Mouse (Mus musculus) lung, embryonic 15.5 days (tissue): ENCODE measurements around the gene Uchl3. TPM values are rescaled to one million over a fixed set of nuclear protein-coding genes. Genes with fewer than 3 reads are reported as not detected.

Source experiments
- ATAC-seq: fragments of 200-750 bp; cut with Nextera tagmentation; 2 replicates; pipeline ENCODE4 v1.8.0; 2017; ENCODE audit warnings: moderate number of reproducible peaks, borderline replicate concordance; ENCODE audit not compliant: low FRiP score, low TSS enrichment; ENCODE audit errors: extremely low read depth
- H3K27ac ChIP-seq: fragments of 300-500 bp; sonication (generic); 2 replicates; pipeline ENCODE4 v1.5.1; 2015; ENCODE audit warnings: moderate library complexity, mild to moderate bottlenecking, inconsistent platforms
- H3K27me3 ChIP-seq: fragments of 300-500 bp; sonication (generic); 2 replicates; pipeline ENCODE4 v1.6.1; 2015; ENCODE audit warnings: inconsistent platforms
- H3K36me3 ChIP-seq: fragments of 300-500 bp; sonication (generic); 2 replicates; pipeline ENCODE4 v1.6.1; 2015; ENCODE audit warnings: inconsistent platforms
- H3K4me1 ChIP-seq: fragments of 300-500 bp; sonication (generic); 2 replicates; pipeline ENCODE4 v1.6.1; 2015; ENCODE audit warnings: inconsistent platforms
- H3K4me2 ChIP-seq: fragments of 300-500 bp; sonication (generic); 2 replicates; pipeline ENCODE4 v1.6.1; 2015; ENCODE audit warnings: inconsistent platforms, mild to moderate bottlenecking, moderate library complexity
- H3K4me3 ChIP-seq: fragments of 300-500 bp; sonication (generic); 2 replicates; pipeline ENCODE4 v1.5.1; 2015; ENCODE audit warnings: mild to moderate bottlenecking, inconsistent platforms
- H3K9ac ChIP-seq: fragments of 300-500 bp; sonication (generic); 2 replicates; pipeline ENCODE4 v1.6.1; 2015; ENCODE audit warnings: inconsistent platforms
- H3K9me3 ChIP-seq: fragments of 300-500 bp; sonication (generic); 2 replicates; pipeline ENCODE4 v1.6.1; 2016; ENCODE audit warnings: inconsistent platforms
- WGBS: fragments of 180-500 bp; shearing (Covaris S2); methylation state at CpG from one replicate; pipeline ENCODE4 v1.1.7; 2015; 5-methylcytosine and 5-hydroxymethylcytosine counted together
- polyA plus RNA-seq: library from polyadenylated mRNA; unstranded; fragments of >200 nt; fragmentation: Nextera tagmentation; extraction: Ambion mirVana; gene quantifications from 2 replicates; pipeline ENCODE4 v1.2.1, GENCODE M21; 2015

Gene Uchl3
- polyA plus RNA-seq, 1 experiment from 2014 or later, result 119 TPM

DNA sequence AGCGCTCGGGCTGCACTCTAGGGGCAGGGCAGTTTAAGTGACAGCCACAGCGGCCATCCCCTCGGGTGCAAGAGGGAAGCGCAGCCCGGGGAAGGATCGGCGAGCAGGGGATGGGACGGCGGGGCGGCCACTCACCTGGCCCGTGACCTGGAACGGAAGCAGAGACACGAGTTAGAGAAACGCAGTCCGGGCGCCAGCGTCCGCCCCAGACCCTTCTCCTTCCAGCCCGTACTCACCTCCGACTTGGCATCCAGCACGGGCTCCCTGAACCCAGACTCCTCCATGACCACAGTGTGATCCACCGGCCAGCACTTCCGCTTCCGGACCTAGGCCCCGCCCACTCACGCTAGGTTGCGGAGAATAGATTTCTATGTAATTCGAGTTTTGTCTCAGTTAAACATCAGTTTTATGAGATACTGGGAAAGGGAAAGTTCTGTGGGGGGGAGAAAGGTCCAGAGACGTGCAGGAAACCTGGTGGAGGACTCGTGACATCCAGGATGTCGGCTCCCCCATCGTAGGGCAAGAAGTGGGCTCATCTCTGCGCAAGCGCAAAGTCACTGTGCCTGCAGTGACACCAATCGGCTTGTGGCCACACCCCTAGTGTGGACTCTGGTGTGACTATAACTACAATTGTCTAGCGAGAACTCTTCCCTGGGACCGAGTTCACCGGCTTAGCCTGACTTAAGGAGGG is 13.5 kb upstream of the Uchl3 start, which contains the start of gene Commd6:
Gene Commd6, minus strand, starts transcription at position 534 of the 691 bp plus-strand sequence.
- peak within 1 kb of the TSS; percentile 95 for H3K4me3 ChIP-seq
- no peaks in the 10 kb centered on the region for H3K27me3 ChIP-seq
- ATAC-seq, result peak; percentile 99
- H3K36me3 ChIP-seq, result no peaks in the 10 kb centered on the region
- peak within 1 kb of the TSS; percentile 79 for H3K9ac ChIP-seq
- H3K27ac ChIP-seq, result peak within 1 kb of the TSS; percentile 83
- H3K4me1 ChIP-seq, result peaks cover 6% of the 10 kb centered on the region
- WGBS, result under 1% methylated on average over 35 of the region's 39 CpGs
- no peaks in the 10 kb centered on the region for H3K9me3 ChIP-seq
- peak within 1 kb of the TSS; percentile 63 for H3K4me2 ChIP-seq

- no peak for ATAC-seq
- no peak overlapping the region for H3K4me3 ChIP-seq
- 74% methylated on average over 1 of the region's 1 CpGs for WGBS
- H3K4me2 ChIP-seq, result no peak overlapping the region
- no peaks in the 10 kb centered on the region for H3K36me3 ChIP-seq
- H3K9ac ChIP-seq, result no peak overlapping the region
- no peaks in the 10 kb centered on the region for H3K9me3 ChIP-seq
- H3K27me3 ChIP-seq, result no peaks in the 10 kb centered on the region
- H3K27ac ChIP-seq, result no peak overlapping the region
- H3K4me1 ChIP-seq, result no peaks in the 10 kb centered on the region
These were observed 8.8 kb upstream of the Uchl3 start for GRCm38 (mm10) chr14:101644948-101645347.

- Histone ChIP-seq H3K4me1 (peaks cover 4% of the 10 kb centered on the region), H3K27me3 (no peaks in the 10 kb centered on the region), H3K36me3 (no peaks in the 10 kb centered on the region), H3K9ac (no peak overlapping the region), H3K4me2 (no peak overlapping the region), H3K9me3 (no peaks in the 10 kb centered on the region), H3K27ac (no peak overlapping the region), H3K4me3 (no peak overlapping the region)
- no peak for ATAC-seq
- 78% methylated on average over 4 of the region's 4 CpGs for WGBS
These were observed 3.2 kb upstream of the Uchl3 start for GRCm38 (mm10) chr14:101650551-101650950.

DNA sequence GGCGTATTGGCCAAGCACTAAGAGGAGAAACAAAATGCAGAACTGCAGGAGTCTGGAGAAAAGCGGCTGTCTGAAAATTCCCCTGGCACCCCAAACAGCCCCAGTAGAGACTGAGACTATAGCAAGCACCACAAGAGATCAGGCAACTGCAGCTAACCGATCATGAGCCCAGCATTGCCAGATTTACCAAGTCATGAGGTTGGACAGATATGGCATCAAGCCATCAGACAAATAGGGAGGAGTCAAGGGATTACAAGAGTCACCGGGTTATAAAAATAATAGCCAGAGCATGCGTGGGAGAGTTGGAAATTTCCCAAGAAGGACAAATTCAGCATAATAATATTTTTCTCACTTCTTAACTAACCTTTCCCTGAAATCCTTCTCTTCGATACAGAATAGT is 1.2 kb upstream of the Uchl3 start:
- no peaks in the 10 kb centered on the region for H3K27me3 ChIP-seq
- no peak overlapping the region for H3K9ac ChIP-seq
- H3K4me2 ChIP-seq, result no peak overlapping the region
- WGBS, result 86% methylated on average over 6 of the region's 6 CpGs
- no peak overlapping the region for H3K4me3 ChIP-seq
- no peak for ATAC-seq
- H3K27ac ChIP-seq, result no peak overlapping the region
- H3K4me1 ChIP-seq, result peaks cover 4% of the 10 kb centered on the region
- H3K36me3 ChIP-seq, result no peaks in the 10 kb centered on the region
- no peaks in the 10 kb centered on the region for H3K9me3 ChIP-seq

DNA sequence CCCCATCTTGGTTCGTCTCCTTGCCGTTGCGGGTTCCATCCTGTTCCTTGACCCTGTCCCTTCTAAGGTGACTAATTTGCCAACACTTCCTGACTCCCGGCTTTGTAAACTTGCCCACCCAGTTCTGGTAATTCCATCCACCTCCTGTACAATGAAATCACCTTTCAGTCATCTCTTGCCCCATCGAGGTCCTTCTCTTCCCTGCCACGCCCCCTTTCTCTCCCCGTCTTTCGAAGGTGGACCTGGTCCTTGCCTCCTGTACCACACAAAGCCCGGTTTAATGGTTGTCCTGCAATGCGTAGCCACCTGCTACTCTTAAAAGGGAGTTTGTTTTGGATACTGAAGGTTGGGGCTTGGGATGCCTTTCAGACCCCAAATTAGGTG is 751 bp downstream of the Uchl3 start:
- 0 out of 2 replicates have a peak, but pooled peaks have one; percentile 8 for ATAC-seq
- Histone ChIP-seq H3K4me1 (peaks cover 4% of the 10 kb centered on the region), H3K9me3 (no peaks in the 10 kb centered on the region), H3K4me2 (peak overlapping the region; percentile 92), H3K9ac (peak overlapping the region; percentile 75), H3K4me3 (peak overlapping the region; percentile 99), H3K27ac (no peak overlapping the region), H3K27me3 (no peaks in the 10 kb centered on the region), H3K36me3 (no peaks in the 10 kb centered on the region)
- under 1% methylated on average over 10 of the region's 10 CpGs for WGBS

GRCm38 (mm10) chr14:101656307-101656706 is 2.5 kb downstream of the Uchl3 start:
- Histone ChIP-seq H3K27ac (no peak overlapping the region), H3K4me2 (no peak overlapping the region), H3K4me3 (no peak overlapping the region), H3K9ac (no peak overlapping the region), H3K36me3 (no peaks in the 10 kb centered on the region), H3K4me1 (peaks cover 4% of the 10 kb centered on the region), H3K27me3 (no peaks in the 10 kb centered on the region), H3K9me3 (no peaks in the 10 kb centered on the region)
- 80% methylated on average over 10 of the region's 10 CpGs for WGBS
- no peak for ATAC-seq

- H3K4me2 ChIP-seq, result no peak overlapping the region
- H3K4me3 ChIP-seq, result no peak overlapping the region
- H3K4me1 ChIP-seq, result no peaks in the 10 kb centered on the region
- no peak for ATAC-seq
- no peaks in the 10 kb centered on the region for H3K9me3 ChIP-seq
- WGBS, result 58% methylated on average over 3 of the region's 3 CpGs
- H3K9ac ChIP-seq, result no peak overlapping the region
- no peaks in the 10 kb centered on the region for H3K27me3 ChIP-seq
- H3K27ac ChIP-seq, result no peak overlapping the region
- 0 out of 2 replicates have a peak, but pooled peaks cover 3% of the 10 kb centered on the region for H3K36me3 ChIP-seq
These were observed 8.1 kb downstream of the Uchl3 start for GRCm38 (mm10) chr14:101661654-101662412.

DNA sequence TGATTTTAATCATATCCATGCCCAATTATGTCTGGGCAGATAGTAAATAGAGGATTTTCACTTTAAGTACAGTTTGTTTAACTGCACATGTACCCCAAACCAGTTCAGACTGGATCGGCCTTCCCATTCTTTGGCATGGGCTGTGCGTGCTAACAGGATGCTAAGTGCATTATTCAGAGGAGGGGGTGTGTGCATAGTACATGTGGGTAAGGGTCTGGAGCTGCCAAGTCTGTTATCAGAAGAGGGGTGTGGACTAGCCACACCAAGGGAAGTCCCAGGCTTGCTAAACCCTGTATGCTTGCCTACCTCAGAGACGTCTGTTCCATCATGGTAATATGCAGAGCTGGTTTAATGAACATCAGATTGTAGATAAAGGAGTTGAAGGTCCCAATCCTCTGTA is 10.5 kb downstream of the Uchl3 start:
- no peak overlapping the region for H3K4me3 ChIP-seq

GRCm38 (mm10) chr14:101666056-101666455 is 12.3 kb downstream of the Uchl3 start:
- no peak overlapping the region for H3K4me3 ChIP-seq
- no peak for ATAC-seq

More for the DNA sequence above, 10.5 kb downstream of the Uchl3 start:
- H3K27me3 ChIP-seq, result no peaks in the 10 kb centered on the region
- H3K4me2 ChIP-seq, result no peak overlapping the region
- H3K36me3 ChIP-seq, result 0 out of 2 replicates have a peak, but pooled peaks cover 8% of the 10 kb centered on the region
- no peaks in the 10 kb centered on the region for H3K4me1 ChIP-seq
- no peaks in the 10 kb centered on the region for H3K9me3 ChIP-seq
- 73% methylated on average over 3 of the region's 3 CpGs for WGBS
- no peak overlapping the region for H3K9ac ChIP-seq
- ATAC-seq, result no peak
- H3K27ac ChIP-seq, result no peak overlapping the region

GRCm38 (mm10) chr14:101666536-101666935 is 12.8 kb downstream of the Uchl3 start:
- Histone ChIP-seq H3K9ac (no peak overlapping the region), H3K27me3 (no peaks in the 10 kb centered on the region), H3K9me3 (no peaks in the 10 kb centered on the region), H3K4me3 (no peak overlapping the region), H3K36me3 (0 out of 2 replicates have a peak, but pooled peaks cover 8% of the 10 kb centered on the region), H3K27ac (no peak overlapping the region), H3K4me2 (no peak overlapping the region), H3K4me1 (no peaks in the 10 kb centered on the region)
- WGBS, result 81% methylated on average over 5 of the region's 5 CpGs
- no peak for ATAC-seq

More at GRCm38 (mm10) chr14:101666056-101666455, 12.3 kb downstream of the Uchl3 start:
- Histone ChIP-seq H3K9ac (no peak overlapping the region), H3K4me1 (no peaks in the 10 kb centered on the region), H3K27ac (no peak overlapping the region), H3K9me3 (no peaks in the 10 kb centered on the region), H3K36me3 (0 out of 2 replicates have a peak, but pooled peaks cover 8% of the 10 kb centered on the region), H3K4me2 (no peak overlapping the region), H3K27me3 (no peaks in the 10 kb centered on the region)
- WGBS, result 90% methylated on average over 7 of the region's 7 CpGs

DNA sequence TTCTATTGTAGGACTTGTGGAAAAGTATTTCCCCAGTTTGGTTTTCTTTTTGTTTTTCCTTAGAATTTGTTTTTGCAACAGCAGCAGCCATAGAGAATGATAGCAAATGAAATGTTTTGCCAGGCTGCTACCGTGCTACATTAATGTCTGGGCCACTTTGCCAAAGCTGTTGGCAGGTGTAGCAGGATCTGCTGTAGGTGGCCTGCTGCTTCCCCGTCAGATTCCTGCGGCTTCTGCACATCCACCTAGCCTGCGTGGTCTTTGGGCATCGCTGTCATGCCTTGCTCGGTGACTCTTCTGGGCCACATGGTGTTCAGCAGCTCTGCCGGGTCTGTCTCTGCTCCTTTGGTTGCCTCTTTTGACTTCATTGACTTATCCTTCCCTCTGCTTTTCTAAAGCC is 14.9 kb downstream of the Uchl3 start:
- no peak overlapping the region for H3K27ac ChIP-seq
- ATAC-seq, result no peak
- 0 out of 2 replicates have a peak, but pooled peaks cover 8% of the 10 kb centered on the region for H3K36me3 ChIP-seq
- H3K4me3 ChIP-seq, result no peak overlapping the region
- H3K4me1 ChIP-seq, result no peaks in the 10 kb centered on the region
- no peaks in the 10 kb centered on the region for H3K9me3 ChIP-seq
- WGBS, result 92% methylated on average over 7 of the region's 7 CpGs
- no peak overlapping the region for H3K9ac ChIP-seq
- no peaks in the 10 kb centered on the region for H3K27me3 ChIP-seq
- H3K4me2 ChIP-seq, result no peak overlapping the region

GRCm38 (mm10) chr14:101672226-101672625 is 18.5 kb downstream of the Uchl3 start:
- 94% methylated on average over 1 of the region's 1 CpGs for WGBS
- Histone ChIP-seq H3K4me1 (no peaks in the 10 kb centered on the region), H3K36me3 (peaks cover 9% of the 10 kb centered on the region), H3K4me3 (no peak overlapping the region), H3K9me3 (no peaks in the 10 kb centered on the region), H3K9ac (no peak overlapping the region), H3K4me2 (no peak overlapping the region), H3K27ac (no peak overlapping the region), H3K27me3 (no peaks in the 10 kb centered on the region)
- no peak for ATAC-seq
